Mouse (Mus musculus): ENCODE data around the gene Cers3.

Cers3 gene

GRCm38 (mm10) chr7:66743377-66743781, at the start of gene Cers3:
TSS of gene Cers3 (plus strand) at chr7:66743504.
- no peak for DNase-seq (ENCODE audit: low read depth, low spot score)

GRCm38 (mm10) chr7:66694467-66694866, 48.8 kb upstream of the Cers3 start:
- DNase-seq (ENCODE audit: low read depth, low spot score) = no peak

GRCm38 (mm10) chr7:66702721-66703120, 40.6 kb upstream of the Cers3 start:
- DNase-seq (ENCODE audit: low read depth, low spot score) = no peak

GRCm38 (mm10) chr7:66704631-66705030, 38.7 kb upstream of the Cers3 start:
- no peak for DNase-seq (ENCODE audit: low read depth, low spot score)

- DNase-seq (ENCODE audit: low read depth, low spot score) = no peak
Observed at GRCm38 (mm10) chr7:66711166-66711565, 32.1 kb upstream of the Cers3 start.

- DNase-seq (ENCODE audit: low read depth, low spot score) = no peak
Observed at GRCm38 (mm10) chr7:66724514-66724913, 18.8 kb upstream of the Cers3 start.

GRCm38 (mm10) chr7:66724954-66725353, 18.4 kb upstream of the Cers3 start:
- DNase-seq (ENCODE audit: low read depth, low spot score) = no peak

GRCm38 (mm10) chr7:66728072-66728471, 15.2 kb upstream of the Cers3 start:
- no peak for DNase-seq (ENCODE audit: low read depth, low spot score)

- no peak for DNase-seq (ENCODE audit: low read depth, low spot score)
Observed at GRCm38 (mm10) chr7:66729232-66729631, 14.1 kb upstream of the Cers3 start.

- no peak for DNase-seq (ENCODE audit: low read depth, low spot score)
Observed at GRCm38 (mm10) chr7:66733431-66733830, 9.9 kb upstream of the Cers3 start.

- DNase-seq (ENCODE audit: low read depth, low spot score) = no peak
Observed at GRCm38 (mm10) chr7:66733882-66734281, 9.4 kb upstream of the Cers3 start.

- no peak for DNase-seq (ENCODE audit: low read depth, low spot score)
Observed at GRCm38 (mm10) chr7:66734466-66734865, 8.8 kb upstream of the Cers3 start.

GRCm38 (mm10) chr7:66734993-66735392, 8.3 kb upstream of the Cers3 start:
- DNase-seq (ENCODE audit: low read depth, low spot score) = no peak

- DNase-seq (ENCODE audit: low read depth, low spot score) = no peak
Observed at GRCm38 (mm10) chr7:66737418-66737817, 5.9 kb upstream of the Cers3 start.

GRCm38 (mm10) chr7:66741008-66741407, 2.3 kb upstream of the Cers3 start:
- DNase-seq (ENCODE audit: low read depth, low spot score) = no peak

- no peak for DNase-seq (ENCODE audit: low read depth, low spot score)
Observed at GRCm38 (mm10) chr7:66741412-66741811, 1.9 kb upstream of the Cers3 start.

- no peak for DNase-seq (ENCODE audit: low read depth, low spot score)
Observed at GRCm38 (mm10) chr7:66746972-66747371, 3.7 kb downstream of the Cers3 start.

GRCm38 (mm10) chr7:66749998-66750397, 6.7 kb downstream of the Cers3 start:
- DNase-seq (ENCODE audit: low read depth, low spot score) = no peak

- DNase-seq (ENCODE audit: low read depth, low spot score) = no peak
Observed at GRCm38 (mm10) chr7:66753816-66754215, 10.5 kb downstream of the Cers3 start.

- DNase-seq (ENCODE audit: low read depth, low spot score) = no peak
Observed at GRCm38 (mm10) chr7:66755611-66756010, 12.3 kb downstream of the Cers3 start.

GRCm38 (mm10) chr7:66769902-66770301, 26.6 kb downstream of the Cers3 start:
- DNase-seq (ENCODE audit: low read depth, low spot score) = no peak

- DNase-seq (ENCODE audit: low read depth, low spot score) = no peak
Observed at GRCm38 (mm10) chr7:66770706-66771105, 27.4 kb downstream of the Cers3 start.

GRCm38 (mm10) chr7:66771252-66771651, 27.9 kb downstream of the Cers3 start:
- no peak for DNase-seq (ENCODE audit: low read depth, low spot score)

- DNase-seq (ENCODE audit: low read depth, low spot score) = no peak
Observed at GRCm38 (mm10) chr7:66779411-66779810, 36.1 kb downstream of the Cers3 start.

All from forelimb bud, embryonic 11.5 days (tissue).